Mouse (Mus musculus): Measurements from ENCODE around the gene 1700018F24Rik.

GRCm38 (mm10) chr5:145003362-145003761 is 39.4 kb upstream of the 1700018F24Rik start:
- TF ChIP-seq MEF2A (IDR thresholded peaks at IDR 0.05; ENCODE audit: borderline replicate concordance, low read depth, low read length) (no peak), CTCF (conservative IDR thresholded peaks at IDR 0.05 in 1 of 2, IDR thresholded peaks at IDR 0.05 in 1 of 2; ENCODE audit: low read depth in 2 of 2, low read length in 2 of 2) (no peak), TBP (conservative IDR thresholded peaks at IDR 0.05; ENCODE audit: low read depth, low read length) (no peak), USF1 (IDR thresholded peaks at IDR 0.05; ENCODE audit: low read depth, low read length) (no peak), NELFE (IDR thresholded peaks at IDR 0.05; ENCODE audit: low read depth, low read length) (no peak), EP300 (IDR thresholded peaks at IDR 0.05; ENCODE audit: low read length) (no peak), CHD2 (IDR thresholded peaks at IDR 0.05; ENCODE audit: low read length) (no peak), SMC3 (IDR thresholded peaks at IDR 0.05; ENCODE audit: low read depth, low read length) (no peak), POLR2A (IDR thresholded peaks at IDR 0.05; ENCODE audit: low read depth, low read length) (no peak), JUN (IDR thresholded peaks at IDR 0.05; ENCODE audit: insufficient read depth, low read depth, low read length) (no peak), ETS1 (conservative IDR thresholded peaks at IDR 0.05; ENCODE audit: low read depth, low read length) (no peak), RCOR1 (conservative IDR thresholded peaks at IDR 0.05; ENCODE audit: low read depth, low read length) (no peak), SIN3A (IDR thresholded peaks at IDR 0.05; ENCODE audit: low read length) (no peak), E2F4 (IDR thresholded peaks at IDR 0.05; ENCODE audit: insufficient replicate concordance, low read depth, low read length) (no peak)
